Mouse (Mus musculus): Measurements from ENCODE around the gene Ppm1d. TPM values are rescaled to one million over a fixed set of nuclear protein-coding genes. Genes with fewer than 3 reads are reported as not detected.

Gene Ppm1d
- polyA plus RNA-seq, 3 experiments from 2014 or later = 3.7 to 4.2 (median 3.8) TPM

- ATAC-seq = no peak
These were observed 18.3 kb downstream of the Ppm1d start for GRCm38 (mm10) chr11:85329167-85329894.

- no peak for ATAC-seq
These were observed 23.7 kb downstream of the Ppm1d start for GRCm38 (mm10) chr11:85334778-85335177.

DNA sequence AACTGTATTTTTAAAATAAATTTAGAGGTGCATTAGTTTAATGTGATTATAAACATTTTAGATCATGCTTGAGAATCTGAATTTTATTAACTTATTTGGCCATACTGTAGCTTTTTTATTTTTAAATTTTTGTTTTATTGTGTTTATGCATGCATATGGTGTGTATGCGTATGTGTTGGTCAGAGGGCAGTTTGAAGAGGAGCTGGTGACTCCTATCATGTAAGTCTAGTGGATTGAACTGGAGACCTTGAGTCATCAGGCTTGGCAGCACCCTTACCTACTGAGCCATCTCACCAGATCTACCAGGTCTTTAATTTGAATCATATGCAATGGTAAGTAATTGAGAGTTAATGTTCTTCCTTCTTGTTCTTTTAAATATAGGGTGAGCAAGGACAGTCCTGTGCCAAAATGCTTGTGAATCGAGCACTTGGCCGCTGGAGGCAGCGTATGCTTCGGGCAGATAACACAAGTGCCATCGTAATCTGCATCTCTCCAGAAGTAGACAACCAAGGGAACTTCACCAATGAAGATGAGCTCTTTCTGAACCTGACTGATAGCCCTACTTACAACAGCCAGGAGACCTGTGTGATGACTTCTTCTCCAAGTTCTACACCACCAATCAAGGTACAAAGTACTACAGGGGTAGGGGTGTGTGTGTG lies 28.3 kb downstream of the Ppm1d start:
- no peak for ATAC-seq

- ATAC-seq = no peak
These were observed 29.1 kb downstream of the Ppm1d start for GRCm38 (mm10) chr11:85340070-85340616.

GRCm38 (mm10) chr11:85352539-85353380 lies 41.7 kb downstream of the Ppm1d start, which contains the start of gene Bcas3:
TSS of gene Bcas3 (plus strand) at chr11:85353167.
- peak; percentile 95 for ATAC-seq

GRCm38 (mm10) chr11:85353819-85354218 lies 42.8 kb downstream of the Ppm1d start:
- no peak for ATAC-seq

DNA sequence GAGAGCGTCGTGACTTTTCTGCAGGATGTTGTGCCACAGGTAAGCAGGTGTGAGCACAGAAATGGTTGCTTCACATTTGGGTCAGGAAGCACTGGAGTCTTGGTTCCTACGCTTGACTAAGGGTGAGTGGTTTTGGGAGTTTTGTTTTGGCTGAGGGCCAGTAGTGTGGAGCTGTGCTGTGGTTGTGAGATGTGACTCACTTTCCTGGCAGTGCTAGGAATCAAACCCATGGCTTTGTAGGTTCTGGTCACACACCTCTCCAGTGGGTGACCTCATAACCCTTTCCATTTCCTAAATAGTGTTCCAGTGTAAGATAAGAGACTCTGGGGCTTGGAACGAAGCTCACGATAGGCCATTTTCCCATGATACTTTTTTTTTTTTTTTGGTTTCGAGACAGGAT lies 48.6 kb downstream of the Ppm1d start:
- no peak for ATAC-seq

DNA sequence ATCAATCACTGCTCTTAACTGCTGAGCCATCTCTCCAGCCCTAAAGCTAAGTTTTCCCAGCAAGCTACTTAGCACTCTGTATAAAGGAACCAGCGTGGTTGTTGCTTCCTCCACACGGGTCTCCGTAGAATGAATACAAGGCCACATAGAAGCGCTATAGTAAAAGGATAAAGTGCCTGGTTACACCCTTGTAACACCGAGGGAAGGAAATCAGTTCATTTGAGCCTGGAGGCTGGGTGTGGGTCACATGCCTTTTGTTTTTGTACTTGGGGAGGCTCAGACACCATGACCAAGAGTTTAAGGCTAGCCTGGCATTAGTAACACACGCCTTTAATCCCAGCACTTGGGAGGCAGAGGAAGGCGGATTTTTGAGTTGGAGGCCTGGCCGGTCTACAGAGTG lies 50.6 kb downstream of the Ppm1d start:
- ATAC-seq = no peak

DNA sequence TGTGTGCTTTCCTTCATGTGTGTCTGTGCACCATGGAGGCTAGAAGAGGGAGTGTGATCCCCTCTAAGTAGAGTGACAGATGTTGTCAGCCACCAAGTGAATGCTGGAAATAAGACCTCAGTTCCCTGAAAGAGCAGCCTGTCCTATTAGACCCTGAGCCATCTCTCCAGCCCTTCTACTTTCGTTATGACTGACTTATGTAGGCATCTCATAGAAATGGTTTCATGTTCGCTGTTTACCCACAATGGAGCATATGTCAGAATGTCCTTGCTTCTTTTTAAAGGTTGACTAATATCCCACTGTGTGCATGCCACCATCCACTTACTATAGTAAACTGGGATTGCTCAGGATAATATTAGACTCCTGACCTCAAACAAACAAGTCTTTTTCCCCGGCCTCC lies 55.1 kb downstream of the Ppm1d start:
- no peak for ATAC-seq

- no peak for ATAC-seq
These were observed 56.8 kb downstream of the Ppm1d start for GRCm38 (mm10) chr11:85367823-85368222.

DNA sequence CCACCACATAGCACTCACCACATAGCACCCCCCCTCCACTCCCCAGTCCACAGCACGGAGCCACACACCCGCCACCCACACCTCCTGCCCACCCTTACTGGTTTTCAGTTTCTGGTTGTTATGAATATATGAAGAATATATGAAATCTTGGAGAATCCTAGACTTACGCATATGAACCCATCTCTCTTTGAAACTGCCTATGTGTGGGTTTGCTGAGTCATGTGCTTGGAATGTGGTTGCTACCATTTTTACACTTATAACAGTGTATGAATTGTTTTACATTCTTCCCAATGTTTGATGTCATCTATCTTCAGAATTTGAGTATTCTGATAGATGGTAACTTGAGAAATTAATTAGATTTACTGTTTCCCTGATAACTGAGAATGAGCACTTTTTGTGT lies 68.0 kb downstream of the Ppm1d start:
- ATAC-seq = no peak

- ATAC-seq = no peak
These were observed 69.0 kb downstream of the Ppm1d start for GRCm38 (mm10) chr11:85380046-85380445.

DNA sequence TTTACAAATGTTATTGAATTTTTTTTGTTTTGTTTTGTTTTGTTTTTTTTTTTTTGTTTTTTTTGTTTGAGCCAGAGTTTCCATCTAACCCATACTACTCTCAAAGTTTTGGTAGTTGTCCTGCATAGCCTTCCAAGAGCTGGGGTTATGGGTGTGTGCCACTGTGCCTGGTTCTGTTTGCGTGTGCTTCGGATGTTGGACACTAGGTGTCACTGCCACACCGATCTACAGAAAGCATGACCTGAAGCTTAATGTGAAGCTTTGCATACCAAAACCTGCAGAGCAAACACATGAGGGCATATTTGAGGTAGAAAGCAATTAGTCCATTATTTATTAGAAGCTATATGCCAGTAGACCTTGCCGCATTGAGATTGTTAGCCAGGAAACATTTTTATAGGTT lies 71.0 kb downstream of the Ppm1d start:
- peak; percentile 54 for ATAC-seq

DNA sequence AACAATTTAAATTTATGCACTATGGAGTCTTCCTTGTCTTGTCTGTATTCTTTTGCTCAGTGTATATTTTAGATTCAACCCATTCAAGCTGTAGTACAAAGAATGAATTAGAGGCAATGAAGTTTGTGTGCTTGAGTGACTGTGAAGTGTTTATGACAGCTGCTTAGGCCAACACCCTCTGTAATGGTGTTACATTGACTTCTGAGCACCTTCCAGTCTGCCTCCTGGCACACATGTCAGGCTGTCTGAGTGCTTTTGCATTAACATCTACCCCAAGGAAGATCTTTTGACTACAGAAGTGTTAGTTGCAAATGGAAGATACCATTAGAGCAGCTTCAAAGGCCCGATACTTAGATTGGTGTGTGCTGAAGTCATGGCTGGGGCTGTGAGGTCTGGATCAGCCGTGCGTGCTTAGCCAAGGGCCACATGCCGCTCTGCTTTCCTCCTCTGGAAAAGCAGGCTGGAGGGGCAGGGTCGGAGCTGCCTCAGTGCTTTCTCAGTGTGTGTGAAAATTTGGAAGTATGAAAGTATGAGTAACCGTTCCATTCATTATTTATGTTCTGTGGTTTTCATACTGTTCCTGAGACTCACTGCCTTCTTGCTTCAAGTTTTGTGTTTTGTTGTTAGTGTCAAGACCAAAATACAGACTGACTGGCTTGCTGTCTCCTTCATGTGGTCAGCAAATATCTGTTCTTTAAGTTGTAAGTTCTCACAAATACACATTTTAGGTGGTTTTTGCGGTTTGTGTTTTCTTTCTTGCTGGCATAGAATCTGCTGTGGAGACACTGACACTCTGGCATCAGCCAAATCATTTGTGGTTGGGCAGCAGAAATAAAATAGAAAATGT lies 73.2 kb downstream of the Ppm1d start:
- no peak for ATAC-seq

DNA sequence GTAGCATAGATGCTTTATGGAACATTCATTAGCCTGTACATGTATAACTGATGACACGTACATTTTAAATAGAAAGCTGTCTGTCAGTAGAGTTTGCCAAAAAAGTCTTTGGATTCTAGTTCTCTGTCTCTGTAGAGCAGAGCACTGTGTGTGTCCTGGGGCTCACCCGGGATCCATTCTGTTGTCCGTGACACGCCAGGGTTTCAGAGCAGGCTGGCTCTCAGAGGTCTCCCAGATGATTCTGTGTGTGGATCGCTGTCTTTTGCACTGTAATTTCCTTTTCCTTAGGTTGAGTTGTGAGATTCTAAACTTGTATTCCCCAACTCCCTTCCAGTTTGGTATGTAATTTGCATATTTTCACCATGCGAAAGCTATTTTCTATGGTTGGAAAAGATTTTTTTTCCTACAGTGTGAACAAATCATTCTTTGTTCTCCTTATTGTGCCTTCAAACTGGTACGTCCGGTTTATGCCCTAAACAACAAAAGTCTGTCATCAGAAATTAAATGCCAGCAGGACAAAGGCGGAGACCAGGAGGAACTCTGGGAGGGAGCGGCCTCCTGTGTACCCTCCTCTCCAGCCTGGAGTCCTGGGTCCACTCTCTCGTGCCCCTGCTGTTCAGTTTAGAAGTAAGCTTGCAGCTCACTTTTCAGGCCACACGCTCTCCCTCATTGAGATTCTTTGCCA lies 81.3 kb downstream of the Ppm1d start:
- no peak for ATAC-seq

DNA sequence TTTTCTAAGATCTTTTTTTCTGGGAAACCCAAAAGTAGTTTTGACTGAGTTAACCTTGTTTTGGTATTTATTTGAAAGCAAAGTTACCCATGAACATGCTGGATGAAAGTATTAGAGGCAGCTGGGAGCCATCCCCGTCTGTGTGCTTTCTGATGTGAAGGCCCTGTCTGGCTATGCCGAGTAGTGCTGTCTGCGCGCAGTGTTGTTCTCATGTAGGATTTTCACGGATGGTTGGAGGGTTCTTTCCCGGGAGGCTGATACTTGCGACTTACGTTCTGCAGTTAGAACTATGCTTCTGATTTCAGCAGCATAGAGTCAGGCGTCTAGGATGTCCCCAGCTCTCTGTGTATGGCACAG lies 81.8 kb downstream of the Ppm1d start:
- no peak for ATAC-seq

GRCm38 (mm10) chr11:85393990-85394389 lies 82.9 kb downstream of the Ppm1d start:
- no peak for ATAC-seq

DNA sequence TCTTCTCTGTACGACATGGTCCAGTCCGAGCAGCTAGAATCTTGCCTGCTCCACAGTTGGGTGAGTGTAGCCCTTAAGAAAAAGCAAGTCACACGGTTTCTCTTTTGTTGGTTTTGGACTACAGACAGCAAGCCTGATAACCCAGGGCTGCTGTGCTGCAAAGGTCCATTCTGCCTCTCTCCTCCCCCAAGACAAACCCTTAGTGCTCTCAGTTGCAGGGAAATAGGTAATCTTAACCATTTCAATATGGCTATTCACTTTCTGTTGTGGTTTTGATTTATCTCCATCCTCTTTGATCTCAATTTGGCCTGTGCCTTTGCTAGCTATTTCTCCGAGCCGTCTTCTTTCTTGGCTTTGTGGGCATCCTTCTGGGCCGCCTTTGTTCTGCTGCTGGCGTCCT lies 84.3 kb downstream of the Ppm1d start:
- no peak for ATAC-seq
